Mouse (Mus musculus) skeletal muscle tissue, adult 2 months (tissue): ENCODE measurements around the gene Camta1.
A peak's percentile ranks its signal among the peaks of the same experiment; 100 is the strongest.

ENCODE experiments used
- DNase-seq: peaks from one replicate; pipeline ENCODE4 v3.0.0-alpha.2; 2012; ENCODE audit warnings: low read depth, low spot score

The Camta1 gene

DNA sequence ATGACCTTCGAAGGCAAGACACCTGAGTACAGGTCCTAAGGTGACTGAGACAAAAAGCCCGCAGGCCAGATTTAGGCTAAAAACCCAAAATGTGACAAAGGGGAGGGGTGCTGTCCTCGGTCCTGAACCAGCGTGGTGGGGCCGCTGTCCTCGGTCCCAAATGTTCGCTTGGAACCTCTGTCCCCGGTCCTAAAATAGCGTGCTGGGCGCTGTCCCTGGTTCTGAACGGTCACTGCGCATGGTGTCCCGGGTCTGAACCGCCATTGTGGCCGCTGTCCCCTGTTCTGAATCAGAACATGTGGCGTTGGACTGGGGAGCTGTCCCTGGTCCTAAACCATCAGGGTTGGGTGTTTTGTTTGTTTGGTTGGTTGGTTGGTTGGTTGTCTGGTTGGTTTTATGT lies 257.2 kb downstream of the Camta1 start:
- DNase-seq = peak; percentile 69

DNA sequence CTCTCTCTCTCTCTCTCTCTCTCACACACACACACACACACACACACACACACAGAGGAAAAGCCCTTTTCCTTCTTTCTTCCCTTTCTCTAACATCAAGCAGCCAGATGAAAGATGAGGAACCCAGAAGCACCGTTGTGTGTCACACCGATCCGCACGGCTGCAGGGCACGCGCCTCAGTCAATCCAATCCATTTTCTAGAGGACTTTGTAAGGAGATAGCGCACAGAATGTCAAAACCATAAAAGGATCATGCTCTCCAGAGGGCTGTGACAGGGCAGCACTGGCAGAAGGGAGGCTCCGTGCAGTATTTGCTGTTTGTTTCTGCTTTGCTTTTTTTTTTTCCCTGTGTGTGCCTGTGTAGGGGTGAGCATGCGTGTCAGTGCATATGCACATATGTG lies 258.1 kb downstream of the Camta1 start:
- DNase-seq = no peak

- DNase-seq = no peak
Observed at GRCm38 (mm10) chr4:151595116-151595515, 266.6 kb downstream of the Camta1 start.

- no peak for DNase-seq
Observed at GRCm38 (mm10) chr4:151593042-151593441, 268.6 kb downstream of the Camta1 start.

- no peak for DNase-seq
Observed at GRCm38 (mm10) chr4:151586074-151586473, 275.6 kb downstream of the Camta1 start.

DNA sequence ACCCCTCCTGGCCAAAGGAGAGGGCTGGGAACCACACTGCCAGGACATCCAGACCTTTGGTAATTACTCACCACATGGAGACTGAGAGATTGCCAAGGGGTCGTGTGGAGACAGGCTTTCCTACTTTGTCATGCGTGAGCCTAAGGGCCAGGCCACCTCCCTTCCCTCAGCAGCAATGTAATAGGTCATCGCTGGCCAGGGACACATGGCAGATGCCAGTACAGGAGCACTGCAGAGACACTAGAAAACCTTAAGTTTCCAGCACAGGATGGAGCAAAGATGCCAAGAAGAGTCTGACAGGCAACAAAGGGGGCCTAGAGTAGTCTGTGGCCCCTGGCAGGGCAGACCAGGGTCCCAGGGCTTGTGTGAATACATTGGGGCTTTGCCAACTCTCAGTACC lies 283.7 kb downstream of the Camta1 start:
- DNase-seq = no peak

DNA sequence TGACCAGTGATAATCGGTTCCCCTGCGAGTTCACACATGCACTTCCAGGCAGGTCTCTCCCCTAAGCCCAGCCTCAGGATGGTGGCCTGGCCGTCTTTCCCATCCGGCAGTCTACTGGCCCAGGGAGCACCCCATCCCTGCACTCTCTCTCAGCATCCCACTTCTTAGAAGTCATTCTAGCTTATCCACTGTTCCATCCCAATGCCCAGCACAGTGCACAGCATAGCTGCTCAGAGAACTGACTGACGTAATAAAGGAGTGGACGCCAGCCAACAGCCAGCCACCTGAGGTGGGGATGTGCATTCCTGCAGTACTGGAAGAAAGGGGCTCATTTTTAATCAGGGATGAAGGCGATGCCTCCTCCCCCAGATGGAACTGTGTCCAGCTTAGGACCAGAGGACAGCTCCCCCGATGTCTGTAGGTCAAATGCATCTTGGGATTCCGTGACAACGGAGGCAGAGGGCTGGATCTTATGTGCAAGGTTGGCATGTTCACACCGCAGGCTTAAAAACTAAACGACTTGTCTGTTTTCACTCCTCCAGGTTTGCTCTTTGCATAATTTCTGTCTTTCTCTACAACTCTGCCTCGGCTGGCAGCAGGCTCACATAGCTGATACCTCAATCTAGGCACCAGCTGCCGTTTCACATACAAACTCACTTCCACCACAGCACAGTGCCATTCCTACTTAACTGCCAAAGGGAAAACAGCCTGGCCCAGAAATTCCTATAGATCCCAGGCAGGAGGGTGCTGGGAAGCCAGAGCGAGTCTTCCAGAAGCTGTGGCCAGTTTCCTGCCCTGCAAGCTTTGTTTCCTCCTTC lies 285.2 kb downstream of the Camta1 start:
- no peak for DNase-seq

- DNase-seq = no peak
Observed at GRCm38 (mm10) chr4:151572716-151573115, 289.0 kb downstream of the Camta1 start.

DNA sequence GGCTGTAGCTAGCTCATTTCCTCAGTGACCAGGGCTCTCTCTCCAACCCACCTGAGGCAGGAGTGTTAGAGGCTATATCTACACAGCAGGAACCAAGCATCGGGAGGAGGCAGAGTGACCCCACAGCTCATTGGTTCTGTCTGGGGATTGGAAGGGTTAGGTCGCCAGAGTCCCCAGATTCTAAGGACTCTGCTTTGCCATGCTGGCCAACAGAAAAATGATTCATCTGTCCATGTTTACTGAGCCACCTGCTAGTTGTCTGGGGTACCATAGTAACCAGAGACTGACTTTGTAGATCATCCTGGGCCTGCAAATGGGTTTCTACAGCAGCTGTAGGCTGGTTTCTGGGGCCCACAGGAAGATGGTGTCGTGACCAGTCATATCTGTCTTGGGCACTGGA lies 292.1 kb downstream of the Camta1 start:
- DNase-seq = no peak

DNA sequence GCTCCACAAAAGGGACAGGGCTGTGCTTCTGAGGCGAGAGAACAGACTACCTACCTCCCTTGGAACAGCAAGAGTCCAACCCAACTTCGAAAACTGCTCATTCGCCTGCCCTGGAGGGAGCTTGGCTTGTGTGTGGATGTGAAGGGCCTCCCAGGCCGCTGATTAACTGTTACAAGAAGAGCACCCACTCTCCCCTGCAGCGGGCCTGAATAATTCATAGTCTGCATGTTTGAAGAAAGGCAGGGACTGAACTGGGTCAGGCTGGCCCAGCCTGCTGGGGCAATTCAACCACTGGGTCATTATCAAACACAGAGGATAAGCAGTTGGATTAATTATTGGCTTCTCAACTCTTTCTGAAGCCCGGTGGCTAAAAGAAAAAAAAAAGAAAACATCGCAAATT lies 292.8 kb downstream of the Camta1 start:
- no peak for DNase-seq

GRCm38 (mm10) chr4:151567105-151567504 lies 294.6 kb downstream of the Camta1 start:
- no peak for DNase-seq

GRCm38 (mm10) chr4:151555505-151555904 lies 306.2 kb downstream of the Camta1 start:
- no peak for DNase-seq

DNA sequence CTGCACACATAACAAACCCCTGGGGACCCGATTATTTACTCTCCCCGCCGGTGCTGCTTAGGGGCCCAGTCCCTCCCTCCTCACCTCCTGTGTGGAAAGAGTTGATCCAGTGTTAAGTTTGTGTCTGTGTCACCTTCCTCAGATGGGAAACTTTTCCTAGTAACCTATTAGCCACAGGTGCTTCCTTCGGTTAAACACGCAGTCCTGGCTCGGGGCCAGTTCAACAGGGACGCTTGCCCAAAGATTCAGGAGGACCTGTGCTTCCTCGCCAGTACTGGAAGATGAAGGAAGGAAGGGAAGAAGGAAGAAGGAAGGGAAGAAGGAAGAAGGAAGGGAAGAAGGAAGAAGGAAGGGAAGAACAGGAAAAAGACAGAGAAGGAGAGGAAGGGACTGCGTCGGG lies 312.2 kb downstream of the Camta1 start:
- no peak for DNase-seq

DNA sequence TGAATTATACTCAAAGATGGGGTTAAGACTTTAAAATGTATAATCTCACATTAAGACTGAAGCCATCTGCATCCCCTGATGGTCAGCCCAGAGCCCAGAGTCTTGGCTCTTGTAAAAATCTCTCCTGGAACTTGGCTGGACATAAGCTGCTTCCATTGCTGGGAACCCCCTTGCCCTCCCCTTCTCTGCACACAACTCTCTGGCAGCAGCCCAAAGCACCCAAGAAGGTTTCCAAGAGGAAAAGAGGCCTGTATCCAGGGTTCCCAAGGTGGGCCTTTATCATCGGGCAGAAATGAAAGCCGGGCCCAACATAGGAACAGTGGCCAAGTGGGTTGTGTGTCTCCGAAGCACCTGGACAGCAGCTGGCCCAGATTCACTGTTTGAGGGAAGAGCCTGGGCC lies 316.2 kb downstream of the Camta1 start:
- DNase-seq = no peak

- DNase-seq = no peak
Observed at GRCm38 (mm10) chr4:151544191-151544590, 317.5 kb downstream of the Camta1 start.

GRCm38 (mm10) chr4:151540546-151540945 lies 321.1 kb downstream of the Camta1 start:
- no peak for DNase-seq

DNA sequence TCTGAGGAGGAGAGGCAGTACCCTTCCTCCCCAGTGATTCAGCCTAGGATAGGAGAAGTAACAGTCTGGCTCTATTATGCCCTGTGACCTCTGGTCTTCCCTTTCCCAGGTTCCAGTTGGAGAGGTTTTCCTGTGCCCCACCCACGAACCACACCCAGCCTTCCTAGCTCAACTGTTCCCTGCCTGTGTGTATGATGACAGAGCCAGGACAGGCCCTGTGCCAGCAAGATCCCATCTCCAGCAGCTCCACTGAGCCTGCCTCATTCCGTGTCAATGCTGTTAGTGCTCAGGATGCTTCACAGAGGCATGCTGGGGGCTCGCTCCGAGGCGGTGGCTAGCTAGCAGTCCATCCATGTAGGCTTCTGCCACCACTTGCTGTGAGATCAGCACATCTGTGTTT lies 321.8 kb downstream of the Camta1 start:
- no peak for DNase-seq

DNA sequence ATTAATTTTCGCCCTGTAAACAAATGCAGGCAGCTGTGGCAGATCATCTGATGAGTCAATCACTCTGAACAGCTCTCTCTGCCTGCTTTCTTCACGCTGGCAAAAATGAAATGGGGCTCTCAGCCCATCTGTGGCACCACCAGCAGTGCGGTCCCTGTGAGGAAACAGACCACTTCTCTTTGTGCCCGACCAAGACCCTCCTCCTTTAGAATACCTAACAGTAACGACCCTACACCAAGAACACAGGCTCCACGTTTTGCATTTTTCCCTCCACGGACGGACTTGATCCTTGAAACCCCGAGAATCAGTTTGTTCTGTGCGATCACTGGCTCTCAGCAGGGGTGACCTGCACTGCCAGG lies 322.5 kb downstream of the Camta1 start:
- no peak for DNase-seq

GRCm38 (mm10) chr4:151538446-151539166 lies 323.1 kb downstream of the Camta1 start:
- no peak for DNase-seq

- no peak for DNase-seq
Observed at GRCm38 (mm10) chr4:151535916-151536450, 325.7 kb downstream of the Camta1 start.

DNA sequence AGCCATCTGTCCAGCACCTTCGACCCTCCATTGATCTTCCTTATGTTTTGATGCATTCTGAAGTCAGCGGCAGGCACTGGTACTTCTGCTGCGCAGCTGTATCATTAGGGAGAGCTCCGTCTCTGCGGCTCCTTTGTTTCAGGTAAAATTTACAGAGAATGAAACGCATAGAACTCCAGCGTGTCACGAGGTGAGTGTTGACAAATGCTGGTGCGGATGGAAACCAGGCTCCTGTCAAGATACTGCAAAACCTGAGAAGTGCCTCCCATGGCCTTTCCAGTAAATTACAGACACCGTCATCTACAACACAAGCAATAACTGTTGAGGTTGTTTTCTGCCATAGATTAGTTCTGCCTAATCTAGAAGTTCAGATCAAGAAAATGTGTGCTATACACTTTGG lies 328.2 kb downstream of the Camta1 start:
- no peak for DNase-seq

DNA sequence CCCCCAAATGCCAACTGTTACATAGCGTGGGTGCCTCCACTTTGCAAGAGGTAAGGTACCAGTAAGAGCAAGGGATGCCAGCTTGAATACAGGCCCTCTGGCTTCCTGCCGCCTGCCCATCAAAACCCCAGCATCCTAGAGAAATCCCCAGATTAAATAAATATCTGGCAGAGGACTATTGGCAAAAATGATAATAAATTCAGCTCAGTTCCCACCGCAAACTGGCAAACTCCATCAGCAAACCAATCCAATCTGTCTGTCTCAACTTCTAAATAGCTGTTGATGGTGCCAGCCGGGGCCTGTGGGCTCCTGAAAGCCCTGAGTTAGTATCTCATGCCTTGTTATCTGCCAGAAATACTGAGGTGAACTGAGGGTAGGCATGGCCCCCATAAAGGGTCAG lies 333.2 kb downstream of the Camta1 start:
- no peak for DNase-seq

- no peak for DNase-seq
Observed at GRCm38 (mm10) chr4:151527763-151528162, 333.9 kb downstream of the Camta1 start.
